Mouse (Mus musculus) left cerebral cortex, postnatal 14 days (tissue): ENCODE results near the gene Kcnq4. TPM values are rescaled to one million over a fixed set of nuclear protein-coding genes. Genes with fewer than 3 reads are reported as not detected.

ENCODE experiments used
- DNase-seq, 2 experiments: peaks; one replicate each; pipeline ENCODE4 v3.0.0; 2021 to 2022; ENCODE audit warnings: low spot score in 2 of 2, mixed read lengths in 1 of 2
- intact Hi-C: fragments of 180-260 bp; cut with DNase I; formaldehyde crosslinking; loops from one replicate; pipeline ENCODE4 v1.15.1; 2025
- total RNA-seq, 2 experiments: library from RNA; stranded (reverse); gene quantifications; 2 replicates each; pipeline ENCODE4 v1.2.3; 2021

Kcnq4 gene
- total RNA-seq, 2 experiments from 2014 or later, result 8.5 to 9.0 TPM

GRCm38 (mm10) chr4:120730146-120730545 is 18.3 kb downstream of the Kcnq4 start:
- DNase-seq, result no peak
- intact Hi-C loops, result no loop called here

- intact Hi-C loops, result no loop called here
- no peak for DNase-seq
These were observed 19.0 kb downstream of the Kcnq4 start for GRCm38 (mm10) chr4:120729441-120729840.

- intact Hi-C loops, result no loop called here
- no peak for DNase-seq
These were observed 20.6 kb downstream of the Kcnq4 start for GRCm38 (mm10) chr4:120727842-120728241.

GRCm38 (mm10) chr4:120726174-120726573 is 22.2 kb downstream of the Kcnq4 start:
- intact Hi-C loops, result no loop called here

GRCm38 (mm10) chr4:120725516-120726090 is 22.8 kb downstream of the Kcnq4 start:
- intact Hi-C loops, result no loop called here
- no peak for DNase-seq

More at GRCm38 (mm10) chr4:120726174-120726573, 22.2 kb downstream of the Kcnq4 start:
- DNase-seq, result no peak

GRCm38 (mm10) chr4:120721574-120721973 is 26.8 kb downstream of the Kcnq4 start:
- DNase-seq, result no peak
- intact Hi-C loops, result no loop called here

- DNase-seq, result no peak
- intact Hi-C loops, result no loop called here
These were observed 29.3 kb downstream of the Kcnq4 start for GRCm38 (mm10) chr4:120719152-120719551.

GRCm38 (mm10) chr4:120717591-120717990 is 30.8 kb downstream of the Kcnq4 start:
- intact Hi-C loops, result no loop called here
- DNase-seq, result peak; percentile 50 to 52

GRCm38 (mm10) chr4:120716765-120717164 is 31.6 kb downstream of the Kcnq4 start:
- no peak for DNase-seq
- intact Hi-C loops, result no loop called here

GRCm38 (mm10) chr4:120716141-120716571 is 32.3 kb downstream of the Kcnq4 start:
- peak in 1 of 2 experiments; percentile 18 for DNase-seq
- intact Hi-C loops, result no loop called here

GRCm38 (mm10) chr4:120713856-120714497 is 34.4 kb downstream of the Kcnq4 start:
- intact Hi-C loops, result no loop called here
- DNase-seq, result no peak

- intact Hi-C loops, result no loop called here
- DNase-seq, result no peak
These were observed 35.4 kb downstream of the Kcnq4 start for GRCm38 (mm10) chr4:120713021-120713420.

- DNase-seq, result no peak
- intact Hi-C loops, result no loop called here
These were observed 36.2 kb downstream of the Kcnq4 start for GRCm38 (mm10) chr4:120712236-120712635.

GRCm38 (mm10) chr4:120702511-120702910 is 45.9 kb downstream of the Kcnq4 start:
- intact Hi-C loops, result loop anchor here (5.0 kb wide), 1 partner anchor 45 kb away; the partner anchor contains the start of gene Kcnq4
- no peak for DNase-seq

GRCm38 (mm10) chr4:120702056-120702455 is 46.4 kb downstream of the Kcnq4 start:
- peak; percentile 47 to 61 for DNase-seq
- intact Hi-C loops, result loop anchor here (5.0 kb wide), 1 partner anchor 45 kb away; the partner anchor contains the start of gene Kcnq4

- DNase-seq, result no peak
- intact Hi-C loops, result loop anchor here (5.0 kb wide), 1 partner anchor 46 kb away; the partner anchor contains the start of gene Kcnq4
These were observed 47.2 kb downstream of the Kcnq4 start for GRCm38 (mm10) chr4:120701180-120701579.

GRCm38 (mm10) chr4:120697799-120698484 is 50.5 kb downstream of the Kcnq4 start:
- DNase-seq, result no peak
- intact Hi-C loops, result no loop called here

GRCm38 (mm10) chr4:120697353-120697752 is 51.1 kb downstream of the Kcnq4 start:
- intact Hi-C loops, result no loop called here
- no peak for DNase-seq

- intact Hi-C loops, result no loop called here
These were observed 55.7 kb downstream of the Kcnq4 start for GRCm38 (mm10) chr4:120692717-120693116.

GRCm38 (mm10) chr4:120689317-120689716 is 59.1 kb downstream of the Kcnq4 start:
- DNase-seq, result no peak
- intact Hi-C loops, result loop anchor here (10.0 kb wide), 1 partner anchor 215 kb away; no protein-coding TSS in a partner anchor

More at GRCm38 (mm10) chr4:120692717-120693116, 55.7 kb downstream of the Kcnq4 start:
- peak; percentile 61 to 62 for DNase-seq
